Mouse (Mus musculus) limb, embryonic 15.5 days (tissue): ENCODE results near the gene Nid1. TPM values are rescaled to one million over a fixed set of nuclear protein-coding genes. Genes with fewer than 3 reads are reported as not detected.
"Not testable (repeated sequence)": the region's sequence is repeated elsewhere in the genome, so short reads cannot be mapped to it uniquely, and the experiment has no call there.

Experiments
- ATAC-seq: fragments of 200-750 bp; cut with Nextera tagmentation; 2 replicates; pipeline ENCODE4 v1.8.0; 2017; ENCODE audit warnings: low read depth, moderate TSS enrichment; ENCODE audit not compliant: insufficient number of reproducible peaks, low FRiP score, low TSS enrichment
- H3K27ac ChIP-seq: fragments of 300-500 bp; sonication (generic); 2 replicates; pipeline ENCODE4 v1.5.1; 2015; ENCODE audit warnings: moderate library complexity, mild to moderate bottlenecking, inconsistent platforms
- H3K27me3 ChIP-seq: fragments of 300-500 bp; sonication (generic); 2 replicates; pipeline ENCODE4 v1.6.1; 2015; ENCODE audit warnings: inconsistent platforms
- H3K36me3 ChIP-seq: fragments of 300-500 bp; sonication (generic); 2 replicates; pipeline ENCODE4 v1.6.1; 2015; ENCODE audit warnings: inconsistent platforms
- H3K4me1 ChIP-seq: fragments of 300-500 bp; sonication (generic); 2 replicates; pipeline ENCODE4 v1.6.1; 2015; ENCODE audit warnings: inconsistent platforms
- H3K4me2 ChIP-seq: fragments of 300-500 bp; sonication (generic); 2 replicates; pipeline ENCODE4 v1.6.1; 2015; ENCODE audit warnings: mild to moderate bottlenecking, inconsistent platforms
- H3K4me3 ChIP-seq: fragments of 300-500 bp; sonication (generic); 2 replicates; pipeline ENCODE4 v1.5.1; 2015; ENCODE audit warnings: mild to moderate bottlenecking, inconsistent platforms
- H3K9ac ChIP-seq: fragments of 300-500 bp; sonication (generic); 2 replicates; pipeline ENCODE4 v1.6.1; 2015; ENCODE audit warnings: inconsistent platforms
- H3K9me3 ChIP-seq: fragments of 300-500 bp; sonication (generic); 2 replicates; pipeline ENCODE4 v1.6.1; 2016; ENCODE audit warnings: inconsistent platforms
- WGBS: fragments of 180-500 bp; shearing (Covaris S2); methylation state at CpG from one replicate; pipeline ENCODE4 v1.1.7; 2015; 5-methylcytosine and 5-hydroxymethylcytosine counted together
- polyA plus RNA-seq: library from polyadenylated mRNA; unstranded; fragments of >200 nt; fragmentation: Nextera tagmentation; extraction: Ambion mirVana; gene quantifications from 2 replicates; pipeline ENCODE4 v1.2.1, GENCODE M21; 2015

The Nid1 gene
- polyA plus RNA-seq, 1 experiment from 2014 or later: 116 TPM

GRCm38 (mm10) chr13:13418859-13419258 is 18.5 kb upstream of the Nid1 start:
- H3K9ac ChIP-seq, H3K4me1 ChIP-seq, H3K9me3 ChIP-seq, H3K4me3 ChIP-seq, H3K27me3 ChIP-seq, H3K27ac ChIP-seq, H3K4me2 ChIP-seq, ATAC-seq, H3K36me3 ChIP-seq: not testable (repeated sequence)
- 90% methylated on average over 7 of the region's 12 CpGs for WGBS

- not testable (repeated sequence) for ATAC-seq, H3K36me3 ChIP-seq, H3K27me3 ChIP-seq, H3K9me3 ChIP-seq, H3K4me2 ChIP-seq, H3K27ac ChIP-seq, H3K4me1 ChIP-seq, H3K9ac ChIP-seq, H3K4me3 ChIP-seq
- WGBS: 70% methylated on average over 1 of the region's 5 CpGs
Observed at GRCm38 (mm10) chr13:13423301-13423700, 14.1 kb upstream of the Nid1 start.

DNA sequence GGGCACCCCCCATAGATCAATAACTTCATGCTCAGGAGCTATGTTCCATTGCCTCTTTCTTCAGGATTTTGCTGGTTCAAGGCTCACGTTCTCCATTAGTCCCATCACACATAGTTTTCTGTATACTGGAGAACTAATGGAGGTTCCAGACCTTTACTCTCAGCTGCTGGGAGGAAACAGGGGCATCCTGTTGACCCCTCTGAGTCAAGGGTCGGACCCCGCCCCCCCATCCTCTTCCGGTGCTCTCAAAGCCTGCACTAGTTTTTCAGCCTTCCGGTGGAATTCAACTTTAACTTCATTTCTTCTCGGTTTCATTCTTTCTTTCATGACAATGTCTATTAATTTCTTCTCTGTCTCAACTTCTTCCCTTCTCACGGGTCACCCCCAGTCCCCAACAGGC is 1.2 kb upstream of the Nid1 start:
- H3K27ac ChIP-seq, H3K36me3 ChIP-seq, H3K27me3 ChIP-seq, ATAC-seq, H3K4me2 ChIP-seq, H3K9ac ChIP-seq, H3K4me3 ChIP-seq, H3K4me1 ChIP-seq, H3K9me3 ChIP-seq: not testable (repeated sequence)
- 81% methylated on average over 5 of the region's 7 CpGs for WGBS

- H3K4me1 ChIP-seq, H3K27ac ChIP-seq, H3K9me3 ChIP-seq, H3K9ac ChIP-seq, H3K27me3 ChIP-seq, H3K36me3 ChIP-seq: not testable (repeated sequence)
- WGBS: 3% methylated on average over 20 of the region's 28 CpGs
- H3K4me2 ChIP-seq: peak overlapping the region; percentile 19; the same call in 1 of the 2 replicates
- ATAC-seq: peak; percentile 50
- peak overlapping the region; percentile 27 for H3K4me3 ChIP-seq
Observed at GRCm38 (mm10) chr13:13438112-13438953, 982 bp downstream of the Nid1 start.

GRCm38 (mm10) chr13:13445601-13446000 is 8.2 kb downstream of the Nid1 start:
- H3K36me3 ChIP-seq, H3K9ac ChIP-seq, H3K27ac ChIP-seq, H3K4me2 ChIP-seq, H3K4me3 ChIP-seq, H3K27me3 ChIP-seq, H3K4me1 ChIP-seq, H3K9me3 ChIP-seq: not testable (repeated sequence)
- ATAC-seq: peak; percentile 13; the same call in 1 of the 2 replicates
- WGBS: 61% methylated on average over 5 of the region's 5 CpGs

GRCm38 (mm10) chr13:13446711-13447443 is 9.5 kb downstream of the Nid1 start:
- not testable (repeated sequence) for H3K9ac ChIP-seq, ATAC-seq, H3K9me3 ChIP-seq, H3K4me2 ChIP-seq, H3K4me3 ChIP-seq, H3K4me1 ChIP-seq, H3K27ac ChIP-seq, H3K27me3 ChIP-seq, H3K36me3 ChIP-seq
- 49% methylated on average over 4 of the region's 4 CpGs for WGBS

- 87% methylated on average over 12 of the region's 12 CpGs for WGBS
- not testable (repeated sequence) for H3K36me3 ChIP-seq, ATAC-seq, H3K9ac ChIP-seq, H3K4me3 ChIP-seq, H3K27me3 ChIP-seq, H3K4me2 ChIP-seq, H3K27ac ChIP-seq, H3K9me3 ChIP-seq, H3K4me1 ChIP-seq
Observed at GRCm38 (mm10) chr13:13449981-13450380, 12.6 kb downstream of the Nid1 start.

DNA sequence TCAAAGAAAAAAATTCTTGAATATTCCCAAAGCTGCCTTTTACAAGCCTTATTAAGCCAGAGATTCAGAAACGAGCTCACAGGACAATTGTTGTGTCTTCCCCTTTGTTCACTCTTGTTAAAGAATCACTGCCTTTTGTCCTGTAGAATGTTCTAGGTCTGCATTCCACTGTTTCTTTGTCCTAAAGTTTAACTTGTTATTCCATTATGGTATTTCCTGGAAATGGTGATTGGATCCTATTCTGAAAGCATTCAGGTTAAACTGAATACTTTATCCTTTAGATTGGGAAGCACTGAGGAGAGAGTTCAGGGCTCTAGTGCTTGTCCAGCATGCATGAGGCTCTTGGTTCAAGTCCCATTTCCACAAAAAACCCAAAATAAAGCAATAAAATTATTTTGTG is 13.6 kb downstream of the Nid1 start:
- H3K4me2 ChIP-seq, H3K27ac ChIP-seq, H3K36me3 ChIP-seq, H3K9ac ChIP-seq, H3K4me1 ChIP-seq, ATAC-seq, H3K9me3 ChIP-seq, H3K27me3 ChIP-seq, H3K4me3 ChIP-seq: not testable (repeated sequence)
- 62% methylated on average over 1 of the region's 1 CpGs for WGBS

DNA sequence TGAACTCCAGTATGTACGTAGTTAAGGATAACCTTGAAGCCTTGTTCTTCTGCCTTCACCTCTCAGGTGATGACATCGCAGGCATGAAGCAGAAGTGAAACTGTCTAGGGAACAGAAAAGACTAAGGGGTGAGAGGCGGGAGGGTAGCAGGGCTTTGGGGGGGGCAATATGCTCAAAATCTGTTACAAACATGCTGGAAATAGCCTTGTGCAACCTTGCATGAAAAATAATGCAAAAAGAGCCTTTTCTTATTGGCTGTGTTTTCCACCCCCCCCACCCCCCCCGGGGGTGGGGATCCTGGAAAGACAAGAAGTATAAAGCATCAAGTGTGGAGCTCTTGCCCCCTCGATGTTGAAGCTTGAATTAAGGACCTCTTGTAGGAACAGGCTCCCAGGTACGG is 16.0 kb downstream of the Nid1 start:
- 0 out of 2 replicates have a peak, but pooled peaks cover 10% of the 10 kb centered on the region for H3K4me1 ChIP-seq
- not testable (repeated sequence) for H3K36me3 ChIP-seq, H3K4me2 ChIP-seq, ATAC-seq, H3K9me3 ChIP-seq, H3K9ac ChIP-seq, H3K27ac ChIP-seq, H3K4me3 ChIP-seq, H3K27me3 ChIP-seq
- WGBS: 88% methylated on average over 6 of the region's 6 CpGs

DNA sequence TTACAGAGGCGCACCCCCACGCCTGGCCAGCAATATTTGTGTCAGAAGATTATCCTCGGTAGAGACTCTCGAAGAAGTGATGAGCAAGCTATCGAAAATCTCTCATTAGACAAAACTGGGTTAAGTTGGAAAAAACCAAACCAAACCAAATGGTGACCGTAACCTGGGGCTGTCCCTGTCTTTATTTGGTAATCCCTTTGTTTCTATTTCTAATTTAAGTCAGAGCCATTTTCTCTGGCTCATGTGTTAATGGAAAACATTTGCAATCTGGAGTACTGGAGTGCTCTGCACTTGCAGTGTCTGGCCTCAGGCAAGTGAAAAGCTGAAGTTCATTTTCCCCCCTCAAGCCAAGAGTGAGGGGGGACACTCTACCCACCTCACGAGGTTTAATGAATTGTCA is 16.9 kb downstream of the Nid1 start:
- not testable (repeated sequence) for H3K9ac ChIP-seq, H3K9me3 ChIP-seq, H3K4me2 ChIP-seq, ATAC-seq, H3K36me3 ChIP-seq, H3K4me3 ChIP-seq, H3K27ac ChIP-seq, H3K27me3 ChIP-seq
- WGBS: 68% methylated on average over 7 of the region's 7 CpGs
- H3K4me1 ChIP-seq: 0 out of 2 replicates have a peak, but pooled peaks cover 10% of the 10 kb centered on the region

- not testable (repeated sequence) for H3K9me3 ChIP-seq, H3K36me3 ChIP-seq, H3K9ac ChIP-seq, H3K4me2 ChIP-seq, H3K4me3 ChIP-seq, H3K27me3 ChIP-seq
- ATAC-seq: peak; percentile 40; the same call in 1 of the 2 replicates
- WGBS: 16% methylated on average over 9 of the region's 9 CpGs
- Histone ChIP-seq H3K4me1 (0 out of 2 replicates have a peak, but pooled peaks cover 12% of the 10 kb centered on the region), H3K27ac (peak overlapping the region; percentile 62; the same call in 1 of the 2 replicates)
Observed at GRCm38 (mm10) chr13:13455632-13456492, 18.5 kb downstream of the Nid1 start.
